Mouse (Mus musculus) common myeloid progenitor, adult 5-6 weeks (primary cell): ENCODE data around the gene Prpsap2. TPM values are rescaled to one million over a fixed set of nuclear protein-coding genes. Genes with fewer than 3 reads are reported as not detected.
A peak's percentile ranks its signal among the peaks of the same experiment; 100 is the strongest.

ENCODE experiments used
- ATAC-seq: replicated peaks from 2 replicates; pipeline ENCODE4 v1.8.0; 2016; ENCODE audit warnings: low read depth, mild to moderate bottlenecking, moderate TSS enrichment, inconsistent platforms; ENCODE audit not compliant: poor library complexity, severe bottlenecking
- total RNA-seq: library from RNA; stranded (forward); fragments of 200-1000, 187-1606 nt; gene quantifications from 2 replicates; pipeline ENCODE4 v1.2.3, GENCODE M21; 2017

The Prpsap2 gene
- total RNA-seq, 1 experiment from 2014 or later: 37.5 TPM

DNA sequence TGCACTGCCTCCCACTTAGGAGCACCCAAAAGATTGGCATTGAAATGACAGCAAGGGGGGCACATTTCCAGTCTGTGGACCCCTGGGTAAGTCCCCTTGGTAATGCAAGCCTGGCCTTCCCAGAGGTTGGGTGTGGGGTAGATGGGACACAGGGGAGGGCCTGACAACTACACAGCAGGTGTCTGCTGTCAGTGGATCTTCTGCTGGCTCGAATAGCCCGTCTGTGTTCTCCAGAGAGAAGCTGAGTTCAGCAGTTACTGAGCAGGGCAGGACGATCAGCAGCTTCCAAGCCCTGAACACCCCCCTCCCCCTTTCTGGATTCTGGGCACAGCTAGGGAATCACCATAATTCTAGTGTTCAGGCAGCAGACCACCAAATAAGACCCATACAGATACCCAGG is 42.5 kb downstream of the Prpsap2 start:
- no peak for ATAC-seq

DNA sequence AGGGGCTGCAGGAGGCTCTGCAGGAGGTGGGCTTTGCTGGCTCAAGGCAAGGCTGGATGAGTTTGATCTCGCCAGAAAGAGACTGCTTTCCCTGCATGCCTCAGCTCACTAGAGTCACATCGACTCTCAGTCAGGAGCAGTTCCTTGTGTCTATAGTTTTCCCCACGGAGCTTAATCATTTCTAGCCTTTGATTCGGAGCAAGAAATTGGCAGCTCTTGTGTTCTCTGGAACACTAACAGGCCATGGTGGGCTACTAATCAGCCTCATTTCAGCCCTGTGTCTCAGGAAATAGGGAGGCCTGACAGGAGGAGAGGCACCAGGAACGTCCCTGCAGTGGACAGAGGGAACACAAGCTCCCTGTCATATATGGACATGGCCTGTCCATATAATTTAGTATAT is 43.9 kb downstream of the Prpsap2 start:
- ATAC-seq: no peak

DNA sequence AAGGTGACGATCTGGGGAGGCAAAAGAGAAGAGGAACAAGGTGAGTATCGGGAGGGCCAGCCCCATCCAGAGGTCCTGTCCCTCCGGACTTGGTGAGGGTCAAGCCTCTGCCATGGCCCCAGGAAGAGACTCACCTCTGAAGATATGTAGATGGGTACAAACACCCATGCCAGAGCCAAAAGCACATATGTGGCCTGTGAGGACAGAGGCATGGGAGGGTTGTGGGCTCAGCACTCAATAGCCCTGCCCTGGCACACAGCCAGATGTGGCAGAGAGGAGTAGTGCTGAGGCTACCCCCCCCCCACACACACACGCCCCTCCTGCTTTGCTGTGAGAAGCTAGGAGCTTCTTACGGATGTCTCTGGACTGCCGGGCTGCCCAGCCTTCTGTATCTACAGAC is 46.8 kb downstream of the Prpsap2 start:
- no peak for ATAC-seq

DNA sequence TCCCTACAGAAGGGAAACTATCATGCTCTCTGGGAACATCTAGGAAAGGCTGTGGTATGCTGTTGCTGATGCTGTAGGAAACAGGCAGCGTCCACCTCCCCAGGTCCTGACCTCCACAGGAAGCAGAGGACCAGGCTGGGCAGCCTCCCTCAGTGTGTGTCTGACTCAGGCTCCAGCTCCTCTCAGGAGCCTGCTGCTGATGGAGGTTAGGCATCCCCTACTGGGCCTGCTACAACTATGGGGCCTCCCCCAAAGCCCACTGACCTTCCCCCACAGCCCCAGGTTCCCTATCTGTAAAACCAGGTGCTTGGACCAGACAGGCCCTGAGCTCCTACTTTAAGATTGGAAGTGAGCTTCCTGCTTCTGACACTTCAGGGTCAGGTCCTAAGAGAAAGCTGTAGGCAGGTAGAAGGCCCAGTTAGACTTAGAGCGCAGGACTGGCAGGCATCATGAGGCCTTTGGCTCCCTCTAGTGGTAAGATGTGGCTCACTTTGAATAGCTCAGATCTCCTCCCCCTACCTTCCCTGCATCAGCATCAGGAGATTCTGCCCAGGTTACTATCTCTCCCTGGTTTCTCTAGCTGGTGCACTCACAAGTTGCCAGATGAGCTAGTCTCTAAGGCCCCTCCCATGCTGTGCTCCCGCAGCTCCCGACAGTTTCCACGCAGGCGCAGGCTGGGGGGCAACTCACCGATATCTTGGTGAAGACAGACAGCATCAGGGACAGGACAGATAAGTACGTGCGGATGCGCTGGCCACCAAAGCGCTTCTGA is 47.4 kb downstream of the Prpsap2 start:
- ATAC-seq: peak; percentile 88

DNA sequence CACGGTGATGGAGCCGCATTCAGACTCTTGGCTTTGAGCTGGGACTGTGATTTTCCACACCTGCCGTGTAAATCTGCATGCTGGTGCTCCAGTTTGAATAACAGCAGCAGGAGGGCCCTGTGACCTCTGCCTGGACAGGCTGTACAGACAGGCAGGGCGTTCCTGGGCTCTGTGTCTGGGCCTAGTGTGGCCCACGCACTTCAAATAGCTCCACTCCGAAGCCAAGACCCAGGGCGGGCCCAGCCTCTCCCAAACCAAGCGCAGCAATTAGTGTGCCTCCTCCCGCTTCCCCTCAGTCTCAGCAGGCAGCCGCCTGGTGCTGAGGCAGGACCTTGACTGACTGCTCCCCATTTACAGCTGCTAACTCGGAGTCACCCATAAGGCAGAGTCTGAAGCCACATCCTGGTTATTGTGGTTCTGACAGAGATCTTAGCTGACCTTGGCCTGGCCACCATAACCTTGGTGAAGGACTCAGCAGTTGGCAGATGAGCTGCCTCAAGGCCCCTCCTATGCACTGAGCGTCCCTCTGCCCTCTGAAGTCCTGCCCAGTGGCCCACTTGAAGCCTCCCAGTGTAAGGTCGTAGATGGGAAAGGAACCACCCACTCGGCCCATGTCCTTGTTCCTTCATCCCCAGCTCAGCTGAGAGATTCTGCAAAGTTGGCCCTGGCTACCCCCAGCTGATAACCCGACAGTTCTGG is 48.6 kb downstream of the Prpsap2 start:
- no peak for ATAC-seq

DNA sequence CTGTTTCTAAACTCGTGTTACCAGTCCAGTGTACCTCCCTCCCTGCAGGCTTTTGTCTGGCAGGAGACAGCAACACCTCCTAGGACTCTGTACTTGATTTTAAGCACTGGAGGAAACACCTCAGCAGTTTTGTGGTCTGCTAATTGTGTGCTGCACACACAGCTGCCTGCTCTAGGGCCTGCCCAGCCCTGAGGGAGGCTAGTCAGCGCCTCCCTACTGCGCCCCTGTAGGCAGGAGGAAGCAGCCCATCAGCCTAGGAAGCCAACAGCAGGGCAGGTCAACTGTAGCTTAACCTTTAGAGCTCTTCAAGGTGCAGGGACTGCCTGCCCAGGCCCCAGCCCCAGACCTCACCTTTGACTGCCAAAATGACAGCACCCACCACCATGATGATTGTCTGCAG is 53.0 kb downstream of the Prpsap2 start:
- ATAC-seq: 0 out of 2 replicates have a peak, but pooled peaks have one; percentile 29

DNA sequence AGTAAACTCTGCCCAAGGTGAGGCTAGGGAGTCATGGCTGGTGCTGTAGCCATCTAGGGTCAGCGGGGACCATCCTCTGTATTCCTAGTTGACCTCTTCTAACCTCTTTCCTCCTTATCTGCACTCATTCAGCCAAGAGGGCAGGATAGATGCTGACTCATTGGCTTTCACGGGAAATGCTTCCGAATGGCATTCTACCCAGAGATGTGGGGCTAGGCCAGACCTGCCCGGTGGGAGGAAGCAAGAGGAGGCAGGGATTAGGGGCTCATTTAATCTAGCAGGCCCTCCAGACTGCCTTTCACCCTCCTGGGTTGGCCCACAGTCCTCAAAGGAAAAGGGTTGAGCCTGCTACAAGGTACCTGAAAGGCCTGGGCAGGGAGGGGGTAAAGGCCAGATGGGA is 55.7 kb downstream of the Prpsap2 start:
- no peak for ATAC-seq

DNA sequence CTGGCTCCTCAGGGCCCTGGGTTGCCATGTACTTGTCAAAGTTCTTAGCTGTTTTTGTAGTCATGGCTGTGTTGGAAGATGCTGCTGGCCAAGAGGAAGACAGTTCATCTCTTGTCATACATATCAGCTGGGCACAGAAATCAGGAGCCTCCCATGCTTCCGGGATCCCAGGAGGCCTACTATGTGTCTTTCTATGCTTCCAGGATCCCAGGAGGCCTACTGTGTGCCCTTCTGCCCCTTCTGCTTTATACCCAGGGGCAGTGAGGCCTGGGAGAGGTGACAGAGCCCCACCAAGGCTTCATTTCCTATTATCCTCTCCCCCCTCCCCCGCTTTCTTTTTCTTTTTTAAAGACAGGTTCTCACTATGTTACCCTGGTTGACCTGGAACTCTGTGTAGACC is 56.3 kb downstream of the Prpsap2 start:
- no peak for ATAC-seq

DNA sequence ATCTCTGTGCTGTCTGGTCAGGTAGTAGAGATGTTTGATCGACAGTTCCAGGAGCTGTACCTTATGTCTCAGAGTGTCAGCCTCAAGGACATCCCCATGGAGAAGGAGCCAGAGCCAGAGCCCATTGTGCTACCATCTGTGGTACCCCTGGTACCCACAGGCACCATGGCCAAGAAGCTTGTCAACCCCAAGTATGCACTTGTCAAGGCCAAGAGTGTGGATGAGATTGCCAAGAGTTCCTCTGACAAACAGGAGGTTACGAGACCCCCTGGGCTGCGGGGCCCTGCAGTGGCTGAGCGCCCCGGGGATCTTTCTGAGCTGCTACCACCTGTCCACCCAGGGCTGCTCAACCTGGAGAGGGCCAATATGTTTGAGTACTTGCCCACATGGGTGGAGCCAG is 59.4 kb downstream of the Prpsap2 start:
- no peak for ATAC-seq

DNA sequence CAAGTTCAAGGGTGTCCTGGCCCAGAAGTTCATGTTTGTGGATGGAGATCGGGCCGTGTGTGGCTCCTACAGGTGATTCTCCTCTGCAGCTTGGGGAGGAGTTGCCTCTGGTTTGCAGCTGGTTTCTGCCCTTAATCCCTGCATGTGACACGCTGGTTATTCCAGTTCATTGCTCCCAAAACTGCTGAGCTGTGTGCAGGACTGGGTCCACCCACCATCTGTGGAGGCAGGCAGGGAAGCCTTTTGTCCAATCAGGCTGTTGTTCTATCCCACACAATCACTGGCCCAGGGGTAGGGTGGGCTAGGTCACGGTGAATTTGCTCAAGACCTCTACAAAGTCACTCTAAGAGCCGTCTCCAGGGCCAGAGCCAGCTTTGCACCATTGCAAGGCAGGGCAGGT is 60.2 kb downstream of the Prpsap2 start:
- no peak for ATAC-seq

DNA sequence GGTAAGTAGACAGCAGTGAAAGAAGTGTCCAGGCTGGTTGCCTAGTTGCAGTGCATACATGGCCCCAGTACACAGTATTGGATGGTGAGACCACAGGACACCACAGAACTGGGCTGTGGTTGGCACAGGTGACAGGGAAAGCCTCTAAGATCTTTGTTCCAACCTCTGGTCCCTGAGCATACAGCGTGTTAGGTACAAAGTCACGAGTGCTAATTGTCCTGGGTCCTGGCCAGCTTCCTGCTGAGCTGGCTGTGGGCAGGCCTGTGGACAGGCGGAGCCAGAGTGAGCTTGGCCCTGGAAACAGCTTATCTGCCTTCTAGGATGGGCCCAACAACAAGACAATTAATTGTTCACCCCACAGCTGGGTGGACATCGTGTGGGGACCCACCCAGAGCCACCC is 62.0 kb downstream of the Prpsap2 start:
- no peak for ATAC-seq

DNA sequence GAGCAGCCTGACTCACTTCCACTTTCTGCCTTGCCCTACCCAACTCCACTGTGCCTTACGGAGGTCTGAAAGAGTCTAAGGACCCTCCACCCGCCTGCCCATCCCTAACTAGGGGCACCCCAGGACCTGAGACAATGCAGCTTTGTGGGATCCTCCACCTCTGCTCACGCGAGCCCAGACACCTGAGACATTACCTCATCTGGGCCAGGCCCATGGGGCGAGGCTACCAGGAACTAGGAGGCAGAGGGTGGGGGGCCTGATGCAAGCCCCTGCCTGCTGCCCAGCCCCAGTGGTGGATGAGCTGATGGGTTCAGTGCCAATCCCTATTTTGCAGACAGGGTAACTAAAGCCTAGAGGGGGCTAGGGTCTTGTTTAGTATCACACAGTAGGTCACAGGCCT is 62.4 kb downstream of the Prpsap2 start:
- no peak for ATAC-seq

DNA sequence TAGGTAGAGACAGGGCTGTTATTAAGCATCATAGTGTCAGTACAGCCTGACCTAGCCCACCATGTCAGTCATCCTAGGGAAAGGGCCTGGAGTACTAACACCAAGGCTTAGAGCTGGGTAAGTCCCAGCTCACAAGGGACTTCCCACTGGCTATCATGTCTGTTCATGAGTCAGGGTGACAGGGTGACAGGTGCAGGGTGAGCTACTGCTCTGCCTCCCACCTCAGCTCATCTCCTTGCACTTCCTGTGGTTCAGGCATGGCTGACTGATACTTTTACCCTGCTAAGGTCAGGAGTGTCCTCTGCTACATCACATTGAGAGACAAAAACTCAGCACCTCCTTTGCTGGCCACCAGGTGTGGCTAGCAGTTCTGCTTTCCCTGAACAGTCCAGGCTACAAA is 63.0 kb downstream of the Prpsap2 start:
- ATAC-seq: no peak

DNA sequence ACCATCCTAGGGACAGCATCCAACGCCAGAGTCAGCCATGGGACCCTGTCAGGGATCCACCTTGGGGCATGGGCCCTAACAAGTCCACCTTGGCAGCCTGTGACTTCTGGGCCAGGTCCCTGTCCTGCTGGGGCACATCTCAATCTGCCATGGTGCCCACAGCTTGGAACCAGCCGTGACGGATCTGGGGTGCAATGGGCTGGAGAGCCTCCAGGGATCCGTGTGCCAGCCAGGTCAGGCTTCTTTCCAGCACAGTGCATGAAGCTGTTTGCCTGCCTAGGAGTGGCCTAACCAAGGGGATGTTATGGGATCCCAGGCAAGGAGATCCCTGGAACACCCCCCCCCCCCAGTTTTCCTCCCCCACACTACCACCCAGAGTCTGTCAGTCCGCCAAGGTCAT is 68.9 kb downstream of the Prpsap2 start:
- no peak for ATAC-seq

DNA sequence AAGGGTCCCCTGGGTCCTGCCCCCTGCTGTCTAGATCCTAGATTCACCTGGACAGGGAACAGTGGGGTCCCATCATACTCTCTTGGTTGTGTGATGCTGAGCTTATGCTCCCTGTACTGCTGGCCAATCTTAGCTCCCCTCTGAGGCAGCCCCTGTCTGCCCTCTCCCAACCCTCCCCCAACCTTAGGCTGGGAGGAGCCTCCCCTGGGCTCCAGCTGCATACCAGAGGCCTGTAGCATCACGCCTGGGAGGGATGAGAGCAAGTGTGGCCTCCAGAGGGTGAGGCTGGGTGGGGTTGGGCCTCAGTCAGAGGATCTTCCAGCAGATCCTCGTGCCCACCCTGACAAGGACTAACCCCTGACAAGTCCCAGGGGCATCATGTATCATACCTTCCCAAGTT is 74.3 kb downstream of the Prpsap2 start:
- no peak for ATAC-seq

DNA sequence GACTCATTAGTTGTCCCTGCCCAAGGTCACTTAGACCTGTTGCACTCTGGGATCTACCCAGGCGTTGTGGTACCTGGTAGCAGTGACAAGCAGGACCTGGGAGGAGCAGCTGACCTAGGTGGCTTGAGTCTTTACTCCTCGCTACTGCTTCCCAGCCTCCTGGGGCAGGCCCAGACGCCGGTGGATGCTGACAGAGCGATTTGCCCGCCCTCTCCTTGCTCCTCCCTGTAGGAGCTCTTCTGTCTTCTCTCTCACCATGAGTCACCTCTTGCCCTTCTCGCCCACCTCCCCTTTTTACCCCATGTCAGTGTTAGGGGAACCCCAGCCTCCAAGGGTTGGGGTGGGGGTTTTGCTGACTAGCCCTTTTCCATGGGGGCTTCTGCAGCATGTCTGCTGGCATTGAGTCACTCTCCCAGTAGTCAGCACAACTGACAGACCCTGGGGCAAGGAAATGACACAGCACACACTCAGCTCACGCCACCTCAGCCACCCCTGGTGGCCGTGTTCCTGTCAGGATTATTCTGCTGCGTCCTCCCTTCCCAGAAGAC is 74.9 kb downstream of the Prpsap2 start:
- ATAC-seq: no peak

DNA sequence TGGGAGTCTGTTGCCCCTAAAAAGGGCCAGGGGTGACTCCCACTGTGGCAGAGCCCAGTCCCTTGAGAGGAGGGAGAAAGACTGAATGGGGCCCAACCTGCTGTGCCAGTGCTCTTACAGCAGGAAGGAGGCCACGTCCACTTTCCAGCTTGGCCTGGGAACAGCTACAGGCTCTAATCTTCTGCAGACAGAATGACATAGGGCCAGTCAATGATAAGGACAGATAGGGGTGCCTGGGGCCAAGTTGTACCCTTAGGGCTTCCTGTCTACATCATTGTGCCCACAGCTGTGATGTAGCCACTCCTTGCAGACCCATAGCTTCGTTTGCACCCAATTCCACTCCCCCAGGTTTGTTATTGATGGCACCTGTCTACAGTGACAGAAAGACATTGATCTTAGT is 75.7 kb downstream of the Prpsap2 start:
- ATAC-seq: no peak

DNA sequence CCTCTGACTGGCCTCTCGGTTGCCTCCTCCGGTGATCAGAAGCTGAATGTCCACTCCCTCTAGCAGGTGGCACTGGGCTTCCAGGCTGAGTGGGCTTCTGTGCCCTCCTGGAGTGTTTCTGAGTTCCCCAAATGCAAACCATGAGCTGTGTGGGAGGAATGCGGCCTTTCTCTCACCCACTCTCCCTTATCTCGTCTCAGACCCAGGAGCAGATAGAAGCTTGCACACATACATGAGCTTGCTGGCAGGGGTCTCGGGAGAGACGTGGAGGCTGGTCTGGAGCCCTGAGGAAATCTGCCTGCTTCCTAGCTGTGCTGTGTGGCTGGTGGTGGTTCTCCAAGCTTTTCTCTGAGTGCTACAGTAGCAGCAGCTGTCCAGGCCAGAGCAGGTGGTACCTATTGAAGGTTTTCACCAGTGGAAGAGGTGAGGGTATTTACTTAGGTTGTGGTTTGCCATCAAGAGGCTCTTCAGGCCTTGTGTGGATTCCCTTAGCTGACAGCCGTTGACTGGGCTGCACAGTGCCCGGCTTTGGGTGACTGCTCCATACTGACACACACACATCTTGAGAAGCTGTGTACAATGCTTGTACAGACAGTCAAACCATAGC is 76.7 kb downstream of the Prpsap2 start:
- ATAC-seq: no peak

DNA sequence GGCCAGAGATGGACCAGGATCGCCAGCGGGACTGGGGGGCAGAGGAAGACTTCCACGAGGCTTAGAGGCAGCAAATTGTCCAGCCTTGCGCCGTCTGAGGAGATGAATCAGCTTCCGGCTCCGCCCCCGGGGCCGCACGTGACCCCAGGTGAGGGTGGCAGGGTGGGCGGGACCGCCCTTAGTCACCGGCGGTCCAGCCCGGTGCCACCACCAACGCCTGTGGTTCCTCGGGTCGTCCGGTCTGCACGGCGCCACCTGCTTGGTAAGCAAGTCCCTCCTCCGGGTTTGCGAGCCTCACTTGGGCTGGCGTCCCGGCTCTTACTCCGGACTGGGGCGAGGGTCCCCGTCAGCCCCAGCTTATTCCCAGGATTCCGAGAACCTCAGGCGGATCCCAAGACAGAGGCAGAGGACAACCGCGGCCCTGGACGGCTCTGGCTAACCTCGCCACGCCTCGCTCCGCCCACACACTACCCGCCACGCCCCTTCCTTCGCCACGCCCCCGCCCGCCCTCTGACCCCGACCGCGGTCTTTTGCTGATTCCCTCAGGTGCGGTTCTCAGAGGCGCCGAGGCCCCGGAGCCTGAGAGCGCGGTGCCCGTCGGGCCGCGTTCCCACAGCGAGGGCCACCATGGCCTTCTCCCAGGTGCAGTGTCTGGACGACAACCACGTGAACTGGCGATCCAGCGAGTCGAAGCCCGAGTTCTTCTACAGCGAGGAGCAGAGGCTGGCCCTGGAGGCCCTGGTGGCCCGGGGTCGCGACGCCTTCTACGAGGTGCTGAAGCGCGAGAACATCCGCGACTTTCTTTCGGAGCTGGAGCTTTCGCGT is 77.8 kb downstream of the Prpsap2 start, which contains the start of gene Fam83g:
TSS of gene Fam83g (plus strand) at position 185 of the 825 bp plus-strand sequence.
- ATAC-seq: peak; percentile 38; the same call in 1 of the 2 replicates
